Mouse (Mus musculus) mouse trophoblast stem cell (cell line): ENCODE data around the gene Pnpla5.
"Not testable (repeated sequence)": the region's sequence is repeated elsewhere in the genome, so short reads cannot be mapped to it uniquely, and the experiment has no call there.

Experiments
- in situ Hi-C, 2 experiments: fragments of 300-500 bp; cut with MseI, MboI; formaldehyde crosslinking; loops; 2 replicates in 1 of 2; 3 replicates in 1 of 2; pipeline ENCODE4 v1.15.1; 2025

The Pnpla5 gene

GRCm38 (mm10) chr15:84123075-84123474 lies at the start of gene Pnpla5:
Gene Pnpla5 (minus strand): TSS chr15:84123175.
- in situ Hi-C loops = no loop called here

GRCm38 (mm10) chr15:84171166-84171565 lies 48.2 kb upstream of the Pnpla5 start:
- in situ Hi-C loops = no loop called here

- in situ Hi-C loops = no loop called here
Measured at GRCm38 (mm10) chr15:84169511-84169910, 46.5 kb upstream of the Pnpla5 start.

- in situ Hi-C loops = no loop called here
Measured at GRCm38 (mm10) chr15:84168170-84169161, 45.5 kb upstream of the Pnpla5 start.

GRCm38 (mm10) chr15:84167600-84167999 lies 44.6 kb upstream of the Pnpla5 start, which contains the start of gene Pnpla3:
Gene Pnpla3 (plus strand): TSS chr15:84167837.
- in situ Hi-C loops = no loop called here

- in situ Hi-C loops = no loop called here
Measured at GRCm38 (mm10) chr15:84166818-84167217, 43.8 kb upstream of the Pnpla5 start.

GRCm38 (mm10) chr15:84161871-84162270 lies 38.9 kb upstream of the Pnpla5 start:
- in situ Hi-C loops = no loop called here

- in situ Hi-C loops = not testable (repeated sequence)
Measured at GRCm38 (mm10) chr15:84157530-84157929, 34.6 kb upstream of the Pnpla5 start.

GRCm38 (mm10) chr15:84156158-84156557 lies 33.2 kb upstream of the Pnpla5 start:
- in situ Hi-C loops = no loop called here

GRCm38 (mm10) chr15:84140929-84141328 lies 18.0 kb upstream of the Pnpla5 start:
- in situ Hi-C loops = no loop called here

- in situ Hi-C loops = no loop called here
Measured at GRCm38 (mm10) chr15:84140109-84140508, 17.1 kb upstream of the Pnpla5 start.

GRCm38 (mm10) chr15:84139592-84140005 lies 16.6 kb upstream of the Pnpla5 start:
- in situ Hi-C loops = no loop called here

- in situ Hi-C loops = no loop called here
Measured at GRCm38 (mm10) chr15:84136473-84137415, 13.8 kb upstream of the Pnpla5 start.

GRCm38 (mm10) chr15:84135472-84135871 lies 12.5 kb upstream of the Pnpla5 start:
- in situ Hi-C loops = no loop called here

GRCm38 (mm10) chr15:84133440-84133839 lies 10.5 kb upstream of the Pnpla5 start:
- in situ Hi-C loops = no loop called here

- in situ Hi-C loops = no loop called here
Measured at GRCm38 (mm10) chr15:84131971-84132370, 9.0 kb upstream of the Pnpla5 start.

GRCm38 (mm10) chr15:84131096-84131786 lies 8.3 kb upstream of the Pnpla5 start:
- in situ Hi-C loops = no loop called here

- in situ Hi-C loops = no loop called here
Measured at GRCm38 (mm10) chr15:84126871-84127270, 3.9 kb upstream of the Pnpla5 start.

- in situ Hi-C loops = no loop called here
Measured at GRCm38 (mm10) chr15:84126447-84126846, 3.5 kb upstream of the Pnpla5 start.

GRCm38 (mm10) chr15:84124086-84124485 lies 1.1 kb upstream of the Pnpla5 start:
- in situ Hi-C loops = no loop called here

- in situ Hi-C loops = no loop called here
Measured at GRCm38 (mm10) chr15:84121036-84121435, 1.9 kb downstream of the Pnpla5 start.
